Mouse (Mus musculus): Measurements from ENCODE around the gene Usp39. TPM values are rescaled to one million over a fixed set of nuclear protein-coding genes. Genes with fewer than 3 reads are reported as not detected.

Gene Usp39
- polyA plus RNA-seq (2016; fragmentation: Nextera tagmentation; extraction: Ambion mirVana): 56.4 and 57.9 TPM in 2 replicates

- Histone ChIP-seq H3K27ac (peak within 1 kb of the TSS; percentile 41), H3K4me2 (replicated peaks) (peak within 1 kb of the TSS; percentile 95), H3K27me3 (no peaks in the 10 kb centered on the region), H3K4me1 (peaks cover 34% of the 10 kb centered on the region), H3K4me3 (peak within 1 kb of the TSS; percentile 92), H3K9ac (peak within 1 kb of the TSS; percentile 90), H3K36me3 (peaks cover 16% of the 10 kb centered on the region), H3K9me3 (replicated peaks) (no peaks in the 10 kb centered on the region)
- peak; percentile 77 for ATAC-seq (ENCODE audit: low FRiP score)
- under 1% methylated on average over 30 of the region's 30 CpGs for whole genome bisulfite sequencing
These were observed at the start of gene Usp39 for GRCm38 (mm10) chr6:72345074-72345567. Gene Usp39 (minus strand): TSS chr6:72345184.

DNA sequence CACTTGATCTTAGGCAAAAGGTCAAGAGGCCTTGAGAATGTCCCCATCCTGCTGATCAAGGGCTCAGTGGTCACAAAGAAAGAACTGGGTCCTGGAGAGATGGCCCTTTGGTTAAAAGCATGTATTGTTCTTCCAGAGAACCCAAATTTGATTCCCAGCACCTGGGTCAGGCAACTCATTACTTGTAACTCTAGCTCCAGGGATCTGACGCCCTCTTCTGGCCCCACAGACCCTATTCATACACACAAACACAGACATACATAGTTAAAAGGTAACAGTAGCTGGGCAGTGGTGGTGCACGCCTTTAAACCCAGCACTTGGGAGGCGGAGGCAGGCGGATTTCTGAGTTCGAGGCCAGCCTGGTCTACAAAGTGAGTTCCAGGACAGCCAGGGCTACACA, 47.4 kb upstream of the Usp39 start:
- Histone ChIP-seq H3K27ac (no peak overlapping the region), H3K9ac (no peak overlapping the region), H3K9me3 (replicated peaks) (no peaks in the 10 kb centered on the region), H3K27me3 (peaks cover 19% of the 10 kb centered on the region), H3K36me3 (no peaks in the 10 kb centered on the region), H3K4me1 (peaks cover 11% of the 10 kb centered on the region; the same call in 1 of the 2 replicates), H3K4me2 (replicated peaks) (no peak overlapping the region), H3K4me3 (no peak overlapping the region)
- no peak for ATAC-seq (ENCODE audit: low FRiP score)
- 85% methylated on average over 5 of the region's 5 CpGs for WGBS

- Histone ChIP-seq H3K4me2 (replicated peaks) (peak overlapping the region; percentile 53), H3K4me3 (peak overlapping the region; percentile 36), H3K9me3 (replicated peaks) (no peaks in the 10 kb centered on the region), H3K4me1 (peaks cover 11% of the 10 kb centered on the region; the same call in 1 of the 2 replicates), H3K27me3 (peaks cover 19% of the 10 kb centered on the region), H3K36me3 (no peaks in the 10 kb centered on the region), H3K9ac (no peak overlapping the region), H3K27ac (no peak overlapping the region)
- 13% methylated on average over 12 of the region's 12 CpGs for WGBS
- no peak for ATAC-seq (ENCODE audit: low FRiP score)
These were observed 46.0 kb upstream of the Usp39 start for GRCm38 (mm10) chr6:72390795-72391521.

GRCm38 (mm10) chr6:72389941-72390771, 45.2 kb upstream of the Usp39 start, which contains the start of gene Vamp8:
Gene Vamp8 (minus strand): TSS chr6:72390703.
- Histone ChIP-seq H3K9ac (peak within 1 kb of the TSS; percentile 58), H3K9me3 (replicated peaks) (no peaks in the 10 kb centered on the region), H3K4me1 (peaks cover 11% of the 10 kb centered on the region; the same call in 1 of the 2 replicates), H3K36me3 (0 out of 2 replicates have a peak, but pooled peaks cover 1% of the 10 kb centered on the region), H3K4me3 (peak within 1 kb of the TSS; percentile 36), H3K4me2 (replicated peaks) (peak within 1 kb of the TSS; percentile 53), H3K27me3 (peaks cover 19% of the 10 kb centered on the region), H3K27ac (peak within 1 kb of the TSS; percentile 36; the same call in 1 of the 2 replicates)
- ATAC-seq (ENCODE audit: low FRiP score): no peak
- WGBS: 2% methylated on average over 33 of the region's 33 CpGs

DNA sequence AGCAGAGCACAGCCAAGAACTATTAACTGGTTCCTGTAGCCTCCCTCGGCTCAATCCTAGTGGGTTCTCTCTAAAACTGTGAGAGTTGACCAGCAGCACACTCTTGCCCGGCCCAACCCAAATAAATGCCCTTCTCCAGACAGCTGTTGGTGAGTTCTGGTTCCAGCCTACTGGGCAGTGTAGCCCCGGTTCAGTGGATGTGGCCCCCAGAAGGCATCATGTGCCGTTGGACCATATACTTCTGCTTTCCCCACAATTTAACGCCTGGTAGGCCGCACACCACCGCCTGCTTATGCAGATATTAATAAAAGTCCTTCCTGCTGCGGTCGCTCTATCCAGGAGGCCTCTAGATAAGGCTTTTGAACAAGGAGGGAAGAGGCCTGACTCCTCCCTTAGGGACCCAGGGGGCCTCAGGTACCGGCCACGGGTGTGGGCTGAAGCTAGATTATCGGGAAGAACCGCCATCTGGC, 44.5 kb upstream of the Usp39 start:
- 0 out of 2 replicates have a peak overlapping the region, but pooled peaks have one; percentile 36 for H3K27ac ChIP-seq
- WGBS: 33% methylated on average over 13 of the region's 13 CpGs
- 0 out of 2 replicates have a peak, but pooled peaks cover 4% of the 10 kb centered on the region for H3K36me3 ChIP-seq
- peaks cover 11% of the 10 kb centered on the region; the same call in 1 of the 2 replicates for H3K4me1 ChIP-seq
- H3K4me3 ChIP-seq: peak overlapping the region; percentile 36
- peak overlapping the region; percentile 58 for H3K9ac ChIP-seq
- H3K4me2 ChIP-seq (replicated peaks): peak overlapping the region; percentile 53
- no peaks in the 10 kb centered on the region for H3K9me3 ChIP-seq (replicated peaks)
- H3K27me3 ChIP-seq: peaks cover 19% of the 10 kb centered on the region
- no peak; the same call in 1 of the 2 replicates for ATAC-seq (ENCODE audit: low FRiP score)

- Histone ChIP-seq H3K4me1 (peaks cover 11% of the 10 kb centered on the region; the same call in 1 of the 2 replicates), H3K4me3 (no peak overlapping the region), H3K9me3 (replicated peaks) (no peaks in the 10 kb centered on the region), H3K9ac (no peak overlapping the region), H3K27me3 (peaks cover 19% of the 10 kb centered on the region), H3K4me2 (replicated peaks) (no peak overlapping the region), H3K27ac (no peak overlapping the region), H3K36me3 (0 out of 2 replicates have a peak, but pooled peaks cover 4% of the 10 kb centered on the region)
- 89% methylated on average over 6 of the region's 6 CpGs for WGBS
- ATAC-seq (ENCODE audit: low FRiP score): no peak
These were observed 43.9 kb upstream of the Usp39 start for GRCm38 (mm10) chr6:72388791-72389329.

- H3K4me3 ChIP-seq: no peak overlapping the region
- H3K4me1 ChIP-seq: peaks cover 11% of the 10 kb centered on the region; the same call in 1 of the 2 replicates
- 0 out of 2 replicates have a peak, but pooled peaks cover 4% of the 10 kb centered on the region for H3K36me3 ChIP-seq
- no peak overlapping the region for H3K4me2 ChIP-seq (replicated peaks)
- WGBS: 69% methylated on average over 10 of the region's 10 CpGs
- H3K27ac ChIP-seq: no peak overlapping the region
- H3K9ac ChIP-seq: no peak overlapping the region
- no peak for ATAC-seq (ENCODE audit: low FRiP score)
- peaks cover 19% of the 10 kb centered on the region for H3K27me3 ChIP-seq
- H3K9me3 ChIP-seq (replicated peaks): no peaks in the 10 kb centered on the region
These were observed 43.3 kb upstream of the Usp39 start for GRCm38 (mm10) chr6:72388266-72388665.

GRCm38 (mm10) chr6:72387816-72388215, 42.8 kb upstream of the Usp39 start:
- Histone ChIP-seq H3K9me3 (replicated peaks) (no peaks in the 10 kb centered on the region), H3K36me3 (0 out of 2 replicates have a peak, but pooled peaks cover 4% of the 10 kb centered on the region), H3K4me1 (peaks cover 11% of the 10 kb centered on the region; the same call in 1 of the 2 replicates), H3K4me3 (no peak overlapping the region), H3K4me2 (replicated peaks) (no peak overlapping the region), H3K9ac (no peak overlapping the region), H3K27ac (no peak overlapping the region), H3K27me3 (peaks cover 19% of the 10 kb centered on the region)
- WGBS: 75% methylated on average over 3 of the region's 3 CpGs
- no peak for ATAC-seq (ENCODE audit: low FRiP score)

GRCm38 (mm10) chr6:72386561-72386960, 41.6 kb upstream of the Usp39 start:
- ATAC-seq (ENCODE audit: low FRiP score): no peak
- Histone ChIP-seq H3K9me3 (replicated peaks) (no peaks in the 10 kb centered on the region), H3K4me3 (no peak overlapping the region), H3K27ac (no peak overlapping the region), H3K9ac (no peak overlapping the region), H3K36me3 (0 out of 2 replicates have a peak, but pooled peaks cover 4% of the 10 kb centered on the region), H3K4me1 (peaks cover 11% of the 10 kb centered on the region; the same call in 1 of the 2 replicates), H3K4me2 (replicated peaks) (no peak overlapping the region), H3K27me3 (peaks cover 21% of the 10 kb centered on the region)
- WGBS: 93% methylated on average over 2 of the region's 2 CpGs

DNA sequence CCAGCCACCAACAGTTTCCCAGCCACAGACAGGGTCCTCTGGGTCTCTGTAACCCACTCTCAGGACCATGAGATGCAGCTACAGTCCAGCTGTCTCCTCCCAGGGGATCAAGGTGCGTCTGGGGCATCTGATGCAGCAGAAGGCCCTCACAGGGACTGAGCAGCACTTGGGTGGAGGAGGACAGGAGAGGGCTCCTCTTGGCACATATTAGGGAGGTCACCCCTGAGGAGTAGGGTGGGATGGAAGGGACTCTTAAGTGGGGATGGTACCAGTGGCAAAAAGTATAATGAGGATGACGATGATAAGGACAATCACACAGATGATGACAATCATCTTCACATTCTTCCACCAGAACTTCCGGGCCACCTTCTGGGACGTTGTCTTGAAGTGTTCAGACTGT, 40.3 kb upstream of the Usp39 start:
- 88% methylated on average over 4 of the region's 4 CpGs for WGBS

DNA sequence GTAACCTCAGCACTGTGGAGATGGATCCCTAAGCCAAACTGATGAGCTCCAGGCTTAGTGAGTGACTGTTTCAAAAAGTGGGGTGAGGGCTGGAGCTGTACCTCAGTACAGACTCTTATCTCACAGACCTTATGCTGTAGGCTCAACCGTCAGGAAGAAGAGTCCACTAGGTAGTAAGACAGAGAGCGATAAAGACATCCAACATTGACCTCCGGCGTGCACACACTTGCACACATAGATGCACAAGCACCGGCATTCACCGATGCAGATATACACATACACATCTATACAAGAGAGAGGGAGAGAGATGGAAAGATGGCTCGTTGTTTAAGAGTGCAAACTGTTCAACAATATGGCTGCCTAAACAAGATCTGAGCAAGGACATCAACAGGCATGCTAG, 39.0 kb upstream of the Usp39 start:
- H3K4me2 ChIP-seq (replicated peaks): no peak overlapping the region
- ATAC-seq (ENCODE audit: low FRiP score): no peak
- H3K9me3 ChIP-seq (replicated peaks): no peaks in the 10 kb centered on the region
- no peak overlapping the region for H3K9ac ChIP-seq
- 97% methylated on average over 7 of the region's 7 CpGs for WGBS
- peaks cover 5% of the 10 kb centered on the region for H3K4me1 ChIP-seq
- H3K27me3 ChIP-seq: peaks cover 29% of the 10 kb centered on the region
- H3K4me3 ChIP-seq: no peak overlapping the region
- no peak overlapping the region for H3K27ac ChIP-seq
- H3K36me3 ChIP-seq: 0 out of 2 replicates have a peak, but pooled peaks cover 4% of the 10 kb centered on the region

More for the DNA sequence above, 40.3 kb upstream of the Usp39 start:
- no peak for ATAC-seq (ENCODE audit: low FRiP score)
- Histone ChIP-seq H3K4me1 (peaks cover 11% of the 10 kb centered on the region), H3K27me3 (peaks cover 25% of the 10 kb centered on the region), H3K36me3 (0 out of 2 replicates have a peak, but pooled peaks cover 4% of the 10 kb centered on the region), H3K9ac (no peak overlapping the region), H3K4me3 (no peak overlapping the region), H3K4me2 (replicated peaks) (no peak overlapping the region), H3K27ac (no peak overlapping the region), H3K9me3 (replicated peaks) (no peaks in the 10 kb centered on the region)

Measured in hindbrain, embryonic 12.5 days (tissue).